Mouse (Mus musculus): ENCODE results near the gene Rps19bp1.

The Rps19bp1 gene

GRCm38 (mm10) chr15:80263610-80264575, at the start of gene Rps19bp1:
Rps19bp1 (minus strand) TSS chr15:80264315.
- peak; percentile 88 for DNase-seq (ENCODE audit: low read depth, low spot score)

- no peak for DNase-seq (ENCODE audit: low read depth, low spot score)
These were observed 42.0 kb upstream of the Rps19bp1 start for GRCm38 (mm10) chr15:80306146-80306545.

GRCm38 (mm10) chr15:80304188-80304587, 40.1 kb upstream of the Rps19bp1 start:
- no peak for DNase-seq (ENCODE audit: low read depth, low spot score)

DNA sequence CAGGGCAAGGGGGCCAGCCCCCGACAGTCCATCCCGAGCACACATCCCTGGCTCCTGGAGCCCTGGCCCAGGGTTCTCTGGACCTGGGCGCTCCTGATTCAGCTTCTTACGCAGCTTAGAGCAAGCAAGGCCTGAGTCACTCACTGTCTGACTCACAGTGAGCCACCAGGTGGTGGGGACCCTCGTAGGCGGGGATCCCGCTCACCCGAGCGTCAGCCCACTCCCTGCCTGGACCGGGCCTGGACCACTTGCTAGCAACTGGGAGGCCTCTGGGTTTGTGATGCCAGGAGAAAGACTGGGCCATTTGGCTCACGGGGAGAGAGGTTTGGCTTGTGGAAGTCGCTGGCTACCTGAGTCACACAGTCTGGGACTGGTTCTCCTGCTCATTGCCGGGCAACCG, 39.7 kb upstream of the Rps19bp1 start:
- no peak for DNase-seq (ENCODE audit: low read depth, low spot score)

GRCm38 (mm10) chr15:80297146-80297545, 33.0 kb upstream of the Rps19bp1 start:
- DNase-seq (ENCODE audit: low read depth, low spot score), result no peak

- peak; percentile 89 for DNase-seq (ENCODE audit: low read depth, low spot score)
These were observed 25.3 kb upstream of the Rps19bp1 start for GRCm38 (mm10) chr15:80289436-80289835.

DNA sequence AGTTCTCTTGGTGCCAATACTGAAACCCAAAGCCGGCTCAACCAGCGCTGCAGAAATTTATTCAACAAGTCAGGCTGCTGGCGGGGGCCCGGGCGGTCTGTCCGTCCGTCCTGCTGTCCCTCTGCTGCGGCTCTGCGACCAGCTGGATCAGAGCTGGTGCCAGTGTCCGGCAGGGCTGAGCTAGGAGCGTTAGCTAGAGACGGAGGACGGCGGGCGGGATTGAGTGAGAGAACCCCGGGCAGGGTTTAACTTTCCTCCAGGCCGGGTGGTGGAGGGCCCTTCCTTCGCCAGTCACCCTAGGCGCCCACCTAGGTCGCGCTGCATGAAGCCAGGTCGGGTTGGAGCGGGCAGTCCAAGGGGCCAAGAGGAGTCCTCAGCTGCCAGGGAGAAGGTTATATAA, 23.9 kb upstream of the Rps19bp1 start:
- DNase-seq (ENCODE audit: low read depth, low spot score), result no peak

DNA sequence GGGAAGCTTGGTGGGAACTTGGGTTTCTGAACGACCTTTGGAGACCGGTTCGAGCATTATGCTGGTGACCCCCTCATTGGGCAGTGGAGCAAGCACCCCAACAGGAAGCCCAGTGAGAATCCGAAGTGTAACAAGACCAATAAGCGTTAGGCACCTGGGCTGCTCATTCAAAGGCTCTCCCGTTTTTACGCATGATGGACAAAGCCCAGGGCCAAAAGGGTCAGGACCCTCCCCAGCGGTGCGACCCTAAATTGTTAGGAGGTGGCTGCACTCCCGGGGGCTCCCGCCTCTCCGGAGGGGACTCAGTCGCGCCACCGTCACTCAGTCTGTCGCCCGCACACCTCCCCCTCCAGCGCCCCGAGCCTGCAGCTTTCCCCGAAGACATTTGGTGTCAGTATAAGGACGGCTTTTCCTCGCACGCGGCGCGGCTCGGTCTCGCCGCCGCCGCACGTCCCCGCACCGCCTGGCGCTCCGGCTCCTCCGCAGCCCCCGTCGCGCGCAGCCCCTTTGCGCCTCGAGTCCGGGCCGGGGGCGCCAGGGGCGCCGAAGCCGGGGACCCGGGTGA, 22.8 kb upstream of the Rps19bp1 start, which contains the start of gene Cacna1i:
Gene Cacna1i, plus strand, starts transcription at position 388 of the 565 bp plus-strand sequence.
- DNase-seq (ENCODE audit: low read depth, low spot score), result no peak

- no peak for DNase-seq (ENCODE audit: low read depth, low spot score)
These were observed 16.5 kb upstream of the Rps19bp1 start for GRCm38 (mm10) chr15:80280646-80281045.

- no peak for DNase-seq (ENCODE audit: low read depth, low spot score)
These were observed 14.9 kb upstream of the Rps19bp1 start for GRCm38 (mm10) chr15:80279053-80279452.

DNA sequence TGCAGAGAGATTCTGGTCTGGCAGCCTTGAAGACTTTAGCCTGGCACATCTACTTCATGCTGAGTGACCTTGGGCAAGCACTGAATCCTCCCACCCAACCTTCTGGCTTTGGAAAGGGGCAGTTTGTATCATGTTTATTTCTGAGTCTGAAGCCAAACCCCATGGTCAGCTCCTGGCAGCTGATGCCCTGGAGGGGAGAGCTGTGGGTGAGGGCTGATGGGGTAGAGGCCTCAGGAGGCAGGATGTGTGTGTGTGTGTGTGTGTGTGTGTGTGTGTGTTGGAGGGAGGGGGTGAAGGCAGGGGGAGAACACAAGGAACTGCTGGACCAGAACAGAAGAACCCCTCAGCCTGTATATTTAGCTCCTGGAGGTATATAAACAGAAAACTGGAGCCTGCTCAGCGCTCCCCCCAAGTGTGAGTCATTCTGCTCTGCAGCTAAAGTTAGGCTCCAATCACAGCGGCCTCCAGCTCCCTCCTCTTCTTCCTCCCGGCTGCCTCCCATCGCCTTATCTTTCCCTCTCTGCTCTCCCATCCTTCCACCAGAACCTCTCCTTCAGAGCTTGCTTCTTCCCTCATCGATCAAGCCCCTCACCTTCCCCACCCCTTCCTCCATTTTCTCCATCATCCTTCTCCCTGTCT, 14.1 kb upstream of the Rps19bp1 start:
- DNase-seq (ENCODE audit: low read depth, low spot score), result no peak

- no peak for DNase-seq (ENCODE audit: low read depth, low spot score)
These were observed 13.5 kb upstream of the Rps19bp1 start for GRCm38 (mm10) chr15:80277625-80278024.

- no peak for DNase-seq (ENCODE audit: low read depth, low spot score)
These were observed 13.0 kb upstream of the Rps19bp1 start for GRCm38 (mm10) chr15:80277107-80277506.

- DNase-seq (ENCODE audit: low read depth, low spot score), result no peak
These were observed 7.8 kb upstream of the Rps19bp1 start for GRCm38 (mm10) chr15:80271858-80272396.

DNA sequence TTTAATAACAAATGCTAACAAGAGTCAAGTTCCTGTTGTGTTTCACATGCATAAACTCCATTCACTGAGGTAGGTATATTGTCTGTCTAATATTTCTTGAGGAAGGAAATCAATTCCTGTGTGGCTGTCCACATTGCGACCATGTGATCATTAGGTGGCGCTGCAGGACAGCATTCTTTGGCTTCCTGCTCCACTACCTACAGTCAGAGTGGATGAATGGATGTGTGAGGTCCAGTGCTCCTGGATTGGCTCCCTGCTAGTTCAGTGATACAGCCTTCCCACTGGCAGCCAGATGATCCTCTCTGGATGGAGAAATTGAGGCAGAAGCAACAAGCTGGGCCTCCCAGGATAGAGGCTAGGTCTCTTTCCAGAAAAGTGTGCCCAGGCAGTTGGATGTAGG, 2.2 kb upstream of the Rps19bp1 start:
- DNase-seq (ENCODE audit: low read depth, low spot score), result no peak

DNA sequence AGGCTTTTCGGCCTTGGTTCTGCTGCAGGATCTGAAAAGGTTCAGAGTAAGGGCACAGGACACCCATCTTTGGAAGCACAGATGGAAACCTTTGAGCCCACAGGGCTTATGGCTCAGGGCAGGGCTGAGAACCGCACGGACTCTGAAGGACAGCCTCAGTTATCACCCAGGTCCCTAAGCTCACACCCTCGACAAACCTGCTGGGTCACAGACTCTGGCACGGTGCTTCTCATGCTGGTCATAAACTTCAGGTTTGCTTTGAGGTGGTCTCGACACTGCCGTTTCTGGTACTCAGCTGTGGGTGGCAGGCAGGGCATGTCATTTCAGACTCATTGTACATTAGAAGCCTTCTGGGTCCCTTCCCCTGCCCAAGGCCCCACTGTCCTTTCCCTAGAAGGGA, 3.0 kb downstream of the Rps19bp1 start:
- DNase-seq (ENCODE audit: low read depth, low spot score), result no peak

- no peak for DNase-seq (ENCODE audit: low read depth, low spot score)
These were observed 3.4 kb downstream of the Rps19bp1 start for GRCm38 (mm10) chr15:80260677-80261076.

DNA sequence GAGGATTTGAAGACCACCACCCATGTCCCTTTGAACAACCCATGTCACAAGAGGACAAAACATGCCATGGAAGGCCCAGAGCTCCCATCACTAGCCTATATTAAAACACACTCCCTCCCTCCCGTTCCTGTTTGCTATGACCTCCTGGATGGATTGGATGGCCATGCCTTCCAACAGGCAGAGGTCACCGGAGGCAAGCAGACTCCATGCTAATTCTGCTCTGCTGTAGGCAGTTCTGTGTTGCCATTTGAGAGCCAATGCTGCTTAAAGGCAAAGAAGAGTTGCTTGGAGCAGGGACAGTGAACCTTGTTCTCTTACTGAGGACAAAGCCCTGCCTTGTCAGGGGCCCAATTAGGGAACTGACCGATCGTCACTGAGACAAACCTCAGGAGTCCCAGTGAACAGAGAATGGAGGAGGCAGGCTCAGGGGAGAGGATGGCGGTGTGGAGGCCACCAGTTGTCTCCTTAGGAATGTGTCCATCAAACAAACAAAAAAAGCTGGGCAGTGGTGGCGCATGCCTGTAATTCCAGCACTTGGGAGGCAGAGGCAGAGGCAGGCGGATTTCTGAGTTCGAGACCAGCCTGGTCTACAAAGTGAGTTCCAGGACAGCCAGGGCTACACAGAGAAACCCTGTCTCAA, 4.6 kb downstream of the Rps19bp1 start:
- DNase-seq (ENCODE audit: low read depth, low spot score), result no peak

GRCm38 (mm10) chr15:80258240-80259170, 5.6 kb downstream of the Rps19bp1 start:
- no peak for DNase-seq (ENCODE audit: low read depth, low spot score)

GRCm38 (mm10) chr15:80257602-80258239, 6.4 kb downstream of the Rps19bp1 start:
- no peak for DNase-seq (ENCODE audit: low read depth, low spot score)

Data from WW6 (cell line).